Mouse (Mus musculus) B cell, adult (primary cell): ENCODE data around the gene Ppm1g. TPM values are rescaled to one million over a fixed set of nuclear protein-coding genes. Genes with fewer than 3 reads are reported as not detected.

ENCODE experiments used
- total RNA-seq: library from RNA; stranded (reverse); gene quantifications from 4 replicates; pipeline ENCODE4 v1.2.4, GENCODE M21; 2023; ENCODE audit not compliant: inconsistent age

The Ppm1g gene
- total RNA-seq, result 154 to 202 TPM (median 169 TPM) in 4 replicates

DNA sequence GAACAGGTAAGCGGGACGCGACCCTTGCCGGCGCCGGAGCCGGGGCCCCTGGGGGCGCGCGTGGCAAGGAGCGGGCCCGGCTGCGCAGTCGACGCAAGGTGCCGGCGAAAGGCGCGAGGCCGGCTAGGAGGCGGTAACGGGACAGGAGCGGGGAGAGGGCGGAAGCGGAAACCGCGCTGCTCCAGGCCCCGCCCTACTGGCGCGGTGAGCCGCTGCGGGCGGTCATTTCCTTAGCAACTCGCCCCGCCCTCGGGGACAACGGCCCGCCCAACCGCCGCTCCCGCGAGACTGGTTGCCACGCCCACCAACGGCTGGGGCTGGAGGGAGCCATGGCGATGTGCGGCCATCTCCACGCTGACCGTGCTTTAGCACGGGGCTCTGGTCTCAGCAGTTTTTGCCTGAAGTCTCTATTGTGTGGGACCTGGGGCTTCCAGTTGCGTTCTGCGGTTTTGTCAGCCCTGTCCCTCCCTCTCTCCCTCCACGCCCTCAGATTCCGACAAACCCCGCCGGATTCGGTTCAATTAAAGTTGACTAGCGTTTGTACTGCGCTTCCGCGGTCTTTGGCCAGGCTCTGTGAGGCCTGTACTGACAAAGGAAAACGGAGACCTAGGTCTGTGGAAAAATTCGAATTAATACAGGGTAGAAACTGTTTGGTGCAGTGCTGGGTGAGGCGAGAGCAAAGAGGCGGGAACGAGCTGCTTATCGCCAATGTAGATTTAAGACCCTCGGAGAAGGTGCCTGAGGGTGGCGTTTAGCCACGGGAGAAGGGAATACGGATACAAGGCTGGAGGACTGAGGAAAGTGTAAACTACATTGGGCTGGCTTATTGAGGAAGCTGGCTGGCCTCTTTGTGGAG lies at the start of gene Ppm1g:
Gene Ppm1g, minus strand, starts transcription at position 240 of the 856 bp plus-strand sequence.

DNA sequence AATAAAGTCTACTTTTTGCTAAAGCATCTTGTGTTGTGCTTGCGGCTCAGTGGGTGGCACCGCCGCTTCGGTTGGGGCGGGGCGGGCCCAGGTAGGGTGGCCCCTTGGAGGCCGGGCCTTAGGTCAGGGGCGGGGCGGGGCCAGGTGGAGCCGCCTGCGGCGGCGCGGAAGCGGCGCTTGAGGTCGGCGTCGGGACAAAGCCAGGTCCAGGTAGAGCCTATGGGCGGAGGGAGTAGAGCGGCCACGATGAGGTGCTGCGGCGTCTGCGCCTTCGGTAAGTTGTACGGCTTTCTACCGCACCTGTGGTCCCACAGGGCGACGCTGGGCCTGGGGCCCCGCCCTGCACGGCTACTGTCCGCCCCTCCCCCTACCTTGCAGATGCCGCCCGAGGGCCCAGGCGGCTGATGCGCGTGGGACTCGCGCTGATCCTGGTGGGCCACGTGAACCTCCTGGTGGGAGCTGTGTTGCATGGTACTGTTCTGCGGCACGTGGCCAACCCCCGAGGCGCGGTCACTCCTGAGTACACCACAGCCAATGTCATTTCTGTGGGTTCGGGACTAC lies 31.1 kb upstream of the Ppm1g start, which contains the start of gene Krtcap3:
Gene Krtcap3, plus strand, starts transcription at position 151 of the 561 bp plus-strand sequence.

DNA sequence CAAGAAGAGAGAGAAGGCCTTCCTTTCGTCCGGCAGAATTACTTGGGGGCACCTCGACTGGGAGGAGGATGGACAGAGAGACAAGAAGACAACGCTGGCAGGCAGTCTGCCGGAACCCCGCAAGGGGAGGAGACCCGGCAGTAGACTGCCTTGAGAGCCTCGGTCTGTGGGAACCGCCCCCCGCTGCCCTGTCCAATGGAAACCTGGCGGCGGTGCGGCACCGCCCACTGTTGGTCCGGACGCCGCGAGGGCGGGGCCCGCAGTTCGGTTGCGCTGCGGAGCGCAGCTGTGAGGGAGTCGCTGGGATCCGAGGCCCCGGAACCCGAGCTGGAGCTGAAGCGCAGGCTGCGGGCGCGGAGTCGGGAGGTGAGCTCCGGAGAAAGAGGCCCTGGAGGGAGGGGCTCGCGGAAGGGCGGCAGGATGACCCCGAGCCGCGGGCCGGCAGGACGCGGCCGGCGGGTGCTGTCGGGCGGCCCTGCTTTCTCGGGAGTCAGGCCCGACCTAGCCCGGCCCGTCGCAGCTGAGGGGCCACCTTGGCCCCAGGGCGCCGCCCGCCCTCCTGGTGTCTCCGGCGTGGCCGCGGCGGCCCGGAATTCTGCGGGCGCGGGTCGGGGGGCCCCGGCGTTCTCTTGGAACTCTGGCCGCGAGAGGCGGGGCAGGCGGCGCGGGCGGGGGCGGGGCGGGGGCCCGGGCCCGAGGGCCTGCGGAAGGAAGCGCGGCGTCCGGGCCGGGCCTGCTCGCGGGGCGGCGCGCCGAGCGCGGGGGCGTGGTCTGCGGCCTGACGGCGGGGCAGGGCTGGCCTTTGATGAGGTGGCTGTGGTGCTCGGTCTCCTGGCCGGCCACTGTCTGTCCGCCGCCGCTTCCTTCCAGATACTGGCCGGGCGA lies 20.4 kb upstream of the Ppm1g start, which contains the start of the genes Nrbp1 and Gm9970:
Gene Nrbp1, plus strand, starts transcription at position 228 of the 885 bp plus-strand sequence.
Gene Gm9970, minus strand, starts transcription at position 596 of the 885 bp plus-strand sequence.

DNA sequence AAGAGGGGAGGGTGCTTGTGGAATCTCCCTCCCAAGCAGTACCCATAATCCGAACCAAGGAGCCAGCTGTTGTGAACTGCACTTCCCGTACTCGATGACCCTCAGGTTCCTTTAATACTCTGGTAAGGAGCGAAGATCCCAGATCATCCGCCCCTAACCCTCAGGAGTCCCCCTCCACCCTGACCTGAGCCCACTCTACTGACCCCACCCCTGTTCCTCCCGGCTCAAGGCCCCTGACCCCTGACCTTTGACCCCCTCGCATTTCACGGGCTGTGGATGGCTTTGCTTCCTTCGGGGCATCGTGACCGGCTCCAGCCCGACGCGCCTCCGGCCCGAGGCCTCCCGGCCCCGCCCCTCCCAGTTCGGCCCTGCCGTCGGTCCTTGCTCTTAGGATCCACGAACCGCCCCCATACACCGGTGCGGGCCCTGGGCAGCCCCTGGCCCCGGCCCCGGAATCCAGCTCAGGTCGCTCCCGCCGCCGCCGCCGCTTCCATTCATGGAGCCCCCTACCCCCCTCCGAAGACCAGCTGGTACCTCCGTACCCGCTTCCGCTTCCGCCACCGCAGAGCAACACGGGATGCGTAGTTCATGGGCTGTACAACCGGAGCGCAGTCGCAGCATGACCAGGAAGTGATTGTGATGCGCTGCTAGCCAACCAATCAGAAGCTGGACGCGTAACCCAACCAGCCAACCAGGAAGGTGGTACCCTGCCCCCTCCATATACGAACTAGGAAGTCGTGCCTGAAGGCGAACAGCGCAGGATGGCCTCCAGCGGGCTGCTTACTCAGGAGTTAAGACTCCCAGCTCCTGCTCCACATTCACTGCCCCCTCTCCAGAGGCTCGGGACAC lies 18.5 kb downstream of the Ppm1g start, which contains the start of gene Zfp513:
Gene Zfp513, minus strand, starts transcription at position 562 of the 849 bp plus-strand sequence.

DNA sequence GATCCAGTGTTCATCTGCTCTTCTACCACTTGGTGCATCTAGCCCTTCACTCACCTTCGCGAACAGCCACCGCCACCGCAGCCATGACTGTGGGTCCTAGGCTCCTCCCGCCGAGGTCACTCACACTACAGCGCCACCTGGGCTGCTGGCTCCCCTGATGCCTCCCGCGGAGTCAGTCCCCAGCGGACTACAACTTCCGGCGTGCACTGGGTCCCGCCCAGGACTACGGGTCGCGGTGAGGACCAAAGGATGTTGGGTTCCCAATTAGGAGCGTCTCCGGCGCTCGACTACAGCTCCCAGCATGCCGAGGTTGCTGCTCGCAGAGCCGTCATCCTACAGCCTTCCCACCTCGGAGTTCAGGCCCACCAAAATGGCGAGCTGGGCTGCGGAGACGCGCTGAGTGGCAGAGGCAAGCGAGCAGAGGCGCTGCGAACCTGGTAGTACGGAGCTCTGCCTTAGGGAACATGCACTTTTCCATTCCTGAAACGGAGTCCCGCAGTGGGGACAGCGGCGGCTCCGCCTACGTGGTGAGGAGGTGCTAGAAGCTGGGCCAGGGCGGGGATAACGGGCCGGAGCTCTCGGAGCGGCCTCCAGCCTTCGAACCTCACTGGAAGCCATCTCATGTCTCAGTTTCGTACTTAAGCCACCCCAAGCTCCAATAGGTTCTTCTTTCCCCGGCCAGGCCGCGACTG lies 27.4 kb downstream of the Ppm1g start, which contains the start of the genes Snx17 and Eif2b4:
Gene Snx17, plus strand, starts transcription at position 289 of the 692 bp plus-strand sequence.
Gene Eif2b4, minus strand, starts transcription at position 492 of the 692 bp plus-strand sequence.

DNA sequence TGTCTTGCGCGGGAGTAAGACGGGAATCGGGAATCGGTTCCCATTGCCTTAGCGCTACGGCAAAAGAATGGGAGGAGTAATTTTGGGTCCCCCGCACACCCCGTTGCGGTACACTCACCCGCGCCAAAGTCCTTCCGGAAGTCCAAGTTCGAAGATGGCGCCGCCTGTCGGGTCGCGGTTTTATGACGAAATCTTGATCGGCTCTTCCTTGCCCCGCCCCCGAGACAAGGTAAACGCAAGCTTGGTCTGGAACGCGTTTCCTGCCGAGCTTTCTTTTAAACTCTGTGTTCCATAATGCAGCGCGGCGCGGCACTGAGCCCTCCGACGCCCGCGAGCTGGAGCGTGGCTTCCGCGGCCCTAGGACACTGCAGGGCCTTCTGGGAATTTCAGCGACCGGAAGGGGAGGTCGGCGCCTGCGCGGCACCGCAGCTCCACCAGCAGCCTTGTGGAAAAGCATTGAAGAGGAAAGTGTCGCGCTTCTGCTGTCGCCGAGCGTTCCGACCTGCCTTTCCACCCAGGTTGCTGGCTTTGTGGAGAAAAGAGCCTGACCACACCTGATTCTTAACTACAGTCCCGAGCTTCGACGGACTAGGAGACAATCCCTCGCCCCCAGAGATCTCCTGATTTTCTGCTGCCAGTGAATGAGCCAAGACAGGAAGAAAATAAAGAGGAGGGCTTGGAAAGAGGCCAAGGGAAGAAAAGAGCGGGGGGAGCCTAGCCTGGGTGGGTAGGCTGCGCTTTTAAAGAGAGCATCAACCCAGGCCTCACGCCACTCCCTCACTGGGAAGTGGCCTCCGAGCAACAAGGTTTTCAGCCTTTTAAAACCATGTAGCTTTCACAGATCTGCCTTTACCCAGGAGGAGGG lies 40.5 kb downstream of the Ppm1g start, which contains the start of the genes Gm29609 and Gtf3c2:
Gene Gm29609, minus strand, starts transcription at position 146 of the 865 bp plus-strand sequence.
Gene Gtf3c2, minus strand, starts transcription at position 379 of the 865 bp plus-strand sequence.

DNA sequence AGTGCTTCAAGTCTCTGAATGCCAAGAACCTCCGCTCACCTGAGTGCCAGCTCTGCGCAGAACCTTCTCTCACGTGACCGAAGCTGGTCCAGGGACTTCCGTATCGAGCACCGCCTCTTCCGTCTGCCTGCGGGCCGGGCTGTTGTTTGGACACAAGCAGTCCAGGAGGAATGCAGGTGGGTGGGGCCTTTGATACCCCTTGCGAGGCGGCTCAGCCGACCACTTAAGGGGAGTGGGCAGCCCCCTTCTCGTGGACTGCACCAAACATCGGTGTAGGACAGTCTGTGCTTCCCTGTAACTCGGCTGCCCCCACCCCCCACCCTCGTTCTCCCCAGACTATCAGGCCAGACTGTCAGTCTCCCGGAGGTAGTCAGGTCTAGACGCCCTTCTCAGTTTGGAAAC lies 66.3 kb downstream of the Ppm1g start, which contains the start of gene Mpv17:
Gene Mpv17, minus strand, starts transcription at position 100 of the 402 bp plus-strand sequence.

Other genes starting within 250 kb of the Ppm1g start
- 34.7 to 50.5 TPM (median 41.7 TPM) in 4 replicates for gene Atraid, start 172.4 kb downstream of the Ppm1g start, total RNA-seq
- 9.7 to 14.3 TPM (median 10.6 TPM) in 4 replicates for gene Slc5a6, start 171.8 kb downstream of the Ppm1g start, total RNA-seq
- gene Cad, start 165.9 kb downstream of the Ppm1g start, total RNA-seq, result 57.4 to 64.3 TPM (median 61.9 TPM) in 4 replicates
- gene Dnajc5g, start 114.4 kb downstream of the Ppm1g start, total RNA-seq, result not detected in 4 replicates
- gene Slc30a3, start 112.5 kb downstream of the Ppm1g start, total RNA-seq, result 0.22 to 1.9 TPM (median 0.54 TPM) in 3 of 4 replicates, not detected in the other
- gene Trim54, start 104.0 kb downstream of the Ppm1g start, total RNA-seq, result not detected in 4 replicates
- not detected in 4 replicates for gene Ucn, start 81.9 kb downstream of the Ppm1g start, total RNA-seq
- 16.5 to 23.3 TPM (median 19.8 TPM) in 4 replicates for gene Mpv17, start 66.4 kb downstream of the Ppm1g start, total RNA-seq
- gene Gm29609, start 40.8 kb downstream of the Ppm1g start, total RNA-seq, result 3.2 to 5.6 TPM (median 4.2 TPM) in 4 replicates
- gene Gtf3c2, start 40.5 kb downstream of the Ppm1g start, total RNA-seq, result 171 to 195 TPM (median 190 TPM) in 4 replicates
- 74.9 to 85.8 TPM (median 84.0 TPM) in 4 replicates for gene Snx17, start 27.5 kb downstream of the Ppm1g start, total RNA-seq
- 33.8 to 58.0 TPM (median 38.8 TPM) in 4 replicates for gene Eif2b4, start 27.3 kb downstream of the Ppm1g start, total RNA-seq
- 62.3 to 67.0 TPM (median 65.8 TPM) in 4 replicates for gene Zfp513, start 18.4 kb downstream of the Ppm1g start, total RNA-seq
- 314 to 335 TPM (median 321 TPM) in 4 replicates for gene Nrbp1, start 20.2 kb upstream of the Ppm1g start, total RNA-seq
- 2.1 TPM in 1 of 4 replicates, not detected in the others for gene Gm9970, start 20.5 kb upstream of the Ppm1g start, total RNA-seq
- 24.1 to 29.7 TPM (median 27.2 TPM) in 4 replicates for gene Krtcap3, start 31.0 kb upstream of the Ppm1g start, total RNA-seq
- gene Ift172, start 70.4 kb upstream of the Ppm1g start, total RNA-seq, result 41.2 to 51.7 TPM (median 48.7 TPM) in 4 replicates
- 1.00 to 4.6 TPM (median 2.9 TPM) in 4 replicates for gene Fndc4, start 75.4 kb upstream of the Ppm1g start, total RNA-seq
- gene Gckr, start 76.8 kb upstream of the Ppm1g start, total RNA-seq, result 0.35 TPM in 1 of 4 replicates, not detected in the others
- gene Zfp512, start 231.7 kb upstream of the Ppm1g start, total RNA-seq, result 35.6 to 38.0 TPM (median 36.5 TPM) in 4 replicates